Mouse (Mus musculus): ENCODE data around the gene Zc3h18. TPM values are rescaled to one million over a fixed set of nuclear protein-coding genes. Genes with fewer than 3 reads are reported as not detected.
A peak's percentile ranks its signal among the peaks of the same experiment; 100 is the strongest.

Zc3h18 gene
- polyA plus RNA-seq, 1 experiment from 2014 or later: 40.5 TPM

- Histone ChIP-seq H3K27me3 (replicated peaks; ENCODE audit: control insufficient read depth, insufficient read depth, low read length) (no peaks in the 10 kb centered on the region), H3K9me3 (ENCODE audit: control insufficient read depth, low read length) (no peaks in the 10 kb centered on the region), H3K4me1 (ENCODE audit: control insufficient read depth, insufficient read depth, low read length) (0 out of 2 replicates have a peak, but pooled peaks cover 3% of the 10 kb centered on the region), H3K27ac (ENCODE audit: low read length) (no peak overlapping the region), H3K36me3 (ENCODE audit: control insufficient read depth, insufficient read depth, low read length) (peaks cover 54% of the 10 kb centered on the region), H3K4me2 (ENCODE audit: low read depth, low read length) (no peak overlapping the region), H3K9ac (ENCODE audit: low read depth, low read length) (no peak overlapping the region), H3K4me3 (ENCODE audit: low read length) (no peak overlapping the region)
- WGBS: 90% methylated on average over 7 of the region's 7 CpGs
- no peak for ATAC-seq
These were observed 31.3 kb downstream of the Zc3h18 start for GRCm38 (mm10) chr8:122407678-122408077.

GRCm38 (mm10) chr8:122414311-122414710, 37.9 kb downstream of the Zc3h18 start:
- H3K27me3 ChIP-seq (replicated peaks; ENCODE audit: control insufficient read depth, insufficient read depth, low read length): no peaks in the 10 kb centered on the region
- H3K9me3 ChIP-seq (ENCODE audit: control insufficient read depth, low read length): no peaks in the 10 kb centered on the region
- no peak overlapping the region for H3K9ac ChIP-seq (ENCODE audit: low read depth, low read length)
- H3K4me2 ChIP-seq (ENCODE audit: low read depth, low read length): no peak overlapping the region
- no peak overlapping the region for H3K27ac ChIP-seq (ENCODE audit: low read length)
- peaks cover 26% of the 10 kb centered on the region for H3K36me3 ChIP-seq (ENCODE audit: control insufficient read depth, insufficient read depth, low read length)
- ATAC-seq: no peak
- no peak overlapping the region for H3K4me3 ChIP-seq (ENCODE audit: low read length)
- no peaks in the 10 kb centered on the region for H3K4me1 ChIP-seq (ENCODE audit: control insufficient read depth, insufficient read depth, low read length)
- 79% methylated on average over 9 of the region's 9 CpGs for WGBS

- Histone ChIP-seq H3K9ac (ENCODE audit: low read depth, low read length) (no peak overlapping the region), H3K9me3 (ENCODE audit: control insufficient read depth, low read length) (no peaks in the 10 kb centered on the region), H3K4me3 (ENCODE audit: low read length) (no peak overlapping the region), H3K36me3 (ENCODE audit: control insufficient read depth, insufficient read depth, low read length) (peaks cover 17% of the 10 kb centered on the region), H3K4me1 (ENCODE audit: control insufficient read depth, insufficient read depth, low read length) (no peaks in the 10 kb centered on the region), H3K27ac (ENCODE audit: low read length) (no peak overlapping the region), H3K4me2 (ENCODE audit: low read depth, low read length) (no peak overlapping the region), H3K27me3 (replicated peaks; ENCODE audit: control insufficient read depth, insufficient read depth, low read length) (no peaks in the 10 kb centered on the region)
- no peak for ATAC-seq
- WGBS: 85% methylated on average over 6 of the region's 6 CpGs
These were observed 39.1 kb downstream of the Zc3h18 start for GRCm38 (mm10) chr8:122415554-122415953.

GRCm38 (mm10) chr8:122419881-122420555, 43.6 kb downstream of the Zc3h18 start:
- no peak overlapping the region for H3K27ac ChIP-seq (ENCODE audit: low read length)
- H3K27me3 ChIP-seq (replicated peaks; ENCODE audit: control insufficient read depth, insufficient read depth, low read length): no peaks in the 10 kb centered on the region
- H3K36me3 ChIP-seq (ENCODE audit: control insufficient read depth, insufficient read depth, low read length): peaks cover 4% of the 10 kb centered on the region; the same call in 1 of the 2 replicates
- no peak overlapping the region for H3K9ac ChIP-seq (ENCODE audit: low read depth, low read length)
- no peak overlapping the region for H3K4me2 ChIP-seq (ENCODE audit: low read depth, low read length)
- ATAC-seq: no peak
- WGBS: 70% methylated on average over 9 of the region's 9 CpGs
- peaks cover 9% of the 10 kb centered on the region for H3K4me1 ChIP-seq (ENCODE audit: control insufficient read depth, insufficient read depth, low read length)
- H3K9me3 ChIP-seq (ENCODE audit: control insufficient read depth, low read length): no peaks in the 10 kb centered on the region
- no peak overlapping the region for H3K4me3 ChIP-seq (ENCODE audit: low read length)

GRCm38 (mm10) chr8:122421376-122422070, 45.1 kb downstream of the Zc3h18 start, which contains the start of gene Il17c:
Gene Il17c (plus strand): TSS chr8:122422020.
- H3K4me3 ChIP-seq (ENCODE audit: low read length): no peak within 1 kb of the TSS
- H3K9me3 ChIP-seq (ENCODE audit: control insufficient read depth, low read length): no peaks in the 10 kb centered on the region
- H3K27ac ChIP-seq (ENCODE audit: low read length): peak within 1 kb of the TSS; percentile 54; the same call in 1 of the 2 replicates
- H3K4me1 ChIP-seq (ENCODE audit: control insufficient read depth, insufficient read depth, low read length): peaks cover 9% of the 10 kb centered on the region
- H3K27me3 ChIP-seq (replicated peaks; ENCODE audit: control insufficient read depth, insufficient read depth, low read length): no peaks in the 10 kb centered on the region
- H3K9ac ChIP-seq (ENCODE audit: low read depth, low read length): no peak within 1 kb of the TSS
- peaks cover 6% of the 10 kb centered on the region; the same call in 1 of the 2 replicates for H3K36me3 ChIP-seq (ENCODE audit: control insufficient read depth, insufficient read depth, low read length)
- WGBS: 64% methylated on average over 14 of the region's 14 CpGs
- peak; percentile 91 for ATAC-seq
- H3K4me2 ChIP-seq (ENCODE audit: low read depth, low read length): no peak within 1 kb of the TSS

GRCm38 (mm10) chr8:122423217-122423616, 46.8 kb downstream of the Zc3h18 start:
- H3K4me2 ChIP-seq (ENCODE audit: low read depth, low read length): no peak overlapping the region
- H3K9ac ChIP-seq (ENCODE audit: low read depth, low read length): no peak overlapping the region
- WGBS: 84% methylated on average over 24 of the region's 24 CpGs
- no peak overlapping the region for H3K4me3 ChIP-seq (ENCODE audit: low read length)
- no peaks in the 10 kb centered on the region for H3K27me3 ChIP-seq (replicated peaks; ENCODE audit: control insufficient read depth, insufficient read depth, low read length)
- H3K4me1 ChIP-seq (ENCODE audit: control insufficient read depth, insufficient read depth, low read length): peaks cover 9% of the 10 kb centered on the region
- no peak overlapping the region for H3K27ac ChIP-seq (ENCODE audit: low read length)
- ATAC-seq: no peak
- no peaks in the 10 kb centered on the region for H3K9me3 ChIP-seq (ENCODE audit: control insufficient read depth, low read length)
- H3K36me3 ChIP-seq (ENCODE audit: control insufficient read depth, insufficient read depth, low read length): peaks cover 10% of the 10 kb centered on the region; the same call in 1 of the 2 replicates

- H3K27me3 ChIP-seq (replicated peaks; ENCODE audit: control insufficient read depth, insufficient read depth, low read length): no peaks in the 10 kb centered on the region
- H3K36me3 ChIP-seq (ENCODE audit: control insufficient read depth, insufficient read depth, low read length): peaks cover 10% of the 10 kb centered on the region; the same call in 1 of the 2 replicates
- no peak overlapping the region for H3K4me3 ChIP-seq (ENCODE audit: low read length)
- ATAC-seq: no peak
- no peak overlapping the region for H3K4me2 ChIP-seq (ENCODE audit: low read depth, low read length)
- H3K4me1 ChIP-seq (ENCODE audit: control insufficient read depth, insufficient read depth, low read length): peaks cover 9% of the 10 kb centered on the region
- no peaks in the 10 kb centered on the region for H3K9me3 ChIP-seq (ENCODE audit: control insufficient read depth, low read length)
- WGBS: 46% methylated on average over 5 of the region's 5 CpGs
- no peak overlapping the region for H3K9ac ChIP-seq (ENCODE audit: low read depth, low read length)
- no peak overlapping the region for H3K27ac ChIP-seq (ENCODE audit: low read length)
These were observed 47.2 kb downstream of the Zc3h18 start for GRCm38 (mm10) chr8:122423659-122424058.

- Histone ChIP-seq H3K4me2 (ENCODE audit: low read depth, low read length) (no peak overlapping the region), H3K9ac (ENCODE audit: low read depth, low read length) (no peak overlapping the region), H3K36me3 (ENCODE audit: control insufficient read depth, insufficient read depth, low read length) (peaks cover 10% of the 10 kb centered on the region; the same call in 1 of the 2 replicates), H3K27ac (ENCODE audit: low read length) (no peak overlapping the region), H3K4me3 (ENCODE audit: low read length) (no peak overlapping the region), H3K27me3 (replicated peaks; ENCODE audit: control insufficient read depth, insufficient read depth, low read length) (no peaks in the 10 kb centered on the region), H3K4me1 (ENCODE audit: control insufficient read depth, insufficient read depth, low read length) (peaks cover 10% of the 10 kb centered on the region), H3K9me3 (ENCODE audit: control insufficient read depth, low read length) (no peaks in the 10 kb centered on the region)
- 76% methylated on average over 9 of the region's 9 CpGs for WGBS
- no peak for ATAC-seq
These were observed 49.7 kb downstream of the Zc3h18 start for GRCm38 (mm10) chr8:122426145-122426544.

GRCm38 (mm10) chr8:122427607-122428006, 51.2 kb downstream of the Zc3h18 start:
- Histone ChIP-seq H3K9ac (ENCODE audit: low read depth, low read length) (no peak overlapping the region), H3K4me1 (ENCODE audit: control insufficient read depth, insufficient read depth, low read length) (peaks cover 11% of the 10 kb centered on the region), H3K4me2 (ENCODE audit: low read depth, low read length) (no peak overlapping the region), H3K27me3 (replicated peaks; ENCODE audit: control insufficient read depth, insufficient read depth, low read length) (no peaks in the 10 kb centered on the region), H3K4me3 (ENCODE audit: low read length) (no peak overlapping the region), H3K36me3 (ENCODE audit: control insufficient read depth, insufficient read depth, low read length) (peaks cover 10% of the 10 kb centered on the region; the same call in 1 of the 2 replicates), H3K9me3 (ENCODE audit: control insufficient read depth, low read length) (no peaks in the 10 kb centered on the region), H3K27ac (ENCODE audit: low read length) (no peak overlapping the region)
- WGBS: 89% methylated on average over 7 of the region's 7 CpGs
- ATAC-seq: no peak

Data from intestine, embryonic 16.5 days (tissue).